Mouse (Mus musculus): ENCODE results near the gene Krt33b. TPM values are rescaled to one million over a fixed set of nuclear protein-coding genes. Genes with fewer than 3 reads are reported as not detected.
A peak's percentile ranks its signal among the peaks of the same experiment; 100 is the strongest.

Krt33b gene
- polyA plus RNA-seq, 1 experiment from 2014 or later: 0.18 TPM

GRCm38 (mm10) chr11:100021438-100021837 is 8.2 kb downstream of the Krt33b start:
- H3K4me3 ChIP-seq (replicated peaks): no peak overlapping the region
- H3K9ac ChIP-seq (replicated peaks): no peak overlapping the region
- H3K27ac ChIP-seq: no peak overlapping the region
- no peak for ATAC-seq (ENCODE audit: insufficient number of reproducible peaks, insufficient read depth, low FRiP score, low TSS enrichment, low read depth)
- H3K4me1 ChIP-seq (replicated peaks): no peaks in the 10 kb centered on the region
- no peaks in the 10 kb centered on the region for H3K27me3 ChIP-seq
- no peak overlapping the region for H3K4me2 ChIP-seq
- 88% methylated on average over 5 of the region's 5 CpGs for WGBS
- H3K9me3 ChIP-seq: no peaks in the 10 kb centered on the region
- no peaks in the 10 kb centered on the region for H3K36me3 ChIP-seq

GRCm38 (mm10) chr11:100019466-100019865 is 10.2 kb downstream of the Krt33b start:
- no peak overlapping the region for H3K4me2 ChIP-seq
- ATAC-seq (ENCODE audit: insufficient number of reproducible peaks, insufficient read depth, low FRiP score, low TSS enrichment, low read depth): no peak
- no peaks in the 10 kb centered on the region for H3K27me3 ChIP-seq
- no peak overlapping the region for H3K4me3 ChIP-seq (replicated peaks)
- 87% methylated on average over 1 of the region's 1 CpGs for WGBS
- no peak overlapping the region for H3K9ac ChIP-seq (replicated peaks)
- H3K36me3 ChIP-seq: no peaks in the 10 kb centered on the region
- no peak overlapping the region for H3K27ac ChIP-seq
- no peaks in the 10 kb centered on the region for H3K4me1 ChIP-seq (replicated peaks)
- H3K9me3 ChIP-seq: no peaks in the 10 kb centered on the region

- no peak within 1 kb of the TSS for H3K27ac ChIP-seq
- no peak within 1 kb of the TSS for H3K4me2 ChIP-seq
- no peaks in the 10 kb centered on the region for H3K36me3 ChIP-seq
- no peak for ATAC-seq (ENCODE audit: insufficient number of reproducible peaks, insufficient read depth, low FRiP score, low TSS enrichment, low read depth)
- no peaks in the 10 kb centered on the region for H3K9me3 ChIP-seq
- H3K4me3 ChIP-seq (replicated peaks): no peak within 1 kb of the TSS
- H3K4me1 ChIP-seq (replicated peaks): no peaks in the 10 kb centered on the region
- WGBS: 51% methylated on average over 4 of the region's 4 CpGs
- H3K9ac ChIP-seq (replicated peaks): no peak within 1 kb of the TSS
- no peaks in the 10 kb centered on the region for H3K27me3 ChIP-seq
These were observed 13.6 kb downstream of the Krt33b start, which contains the start of gene Krt33a for GRCm38 (mm10) chr11:100016112-100016511. Krt33a (minus strand) TSS chr11:100016212.

- Histone ChIP-seq H3K9me3 (no peaks in the 10 kb centered on the region), H3K27ac (no peak overlapping the region), H3K36me3 (no peaks in the 10 kb centered on the region), H3K4me1 (replicated peaks) (no peaks in the 10 kb centered on the region), H3K4me2 (no peak overlapping the region), H3K4me3 (replicated peaks) (no peak overlapping the region), H3K9ac (replicated peaks) (no peak overlapping the region), H3K27me3 (no peaks in the 10 kb centered on the region)
- 71% methylated on average over 4 of the region's 4 CpGs for WGBS
- no peak for ATAC-seq (ENCODE audit: insufficient number of reproducible peaks, insufficient read depth, low FRiP score, low TSS enrichment, low read depth)
These were observed 15.9 kb downstream of the Krt33b start for GRCm38 (mm10) chr11:100013691-100014171.

GRCm38 (mm10) chr11:100010682-100011081 is 19.0 kb downstream of the Krt33b start:
- WGBS: 82% methylated on average over 5 of the region's 5 CpGs
- no peaks in the 10 kb centered on the region for H3K36me3 ChIP-seq
- H3K4me3 ChIP-seq (replicated peaks): no peak overlapping the region

GRCm38 (mm10) chr11:100008336-100008735 is 21.3 kb downstream of the Krt33b start:
- no peaks in the 10 kb centered on the region for H3K9me3 ChIP-seq
- no peaks in the 10 kb centered on the region for H3K4me1 ChIP-seq (replicated peaks)
- H3K4me2 ChIP-seq: no peak overlapping the region
- H3K4me3 ChIP-seq (replicated peaks): no peak overlapping the region
- no peaks in the 10 kb centered on the region for H3K27me3 ChIP-seq
- no peak for ATAC-seq (ENCODE audit: insufficient number of reproducible peaks, insufficient read depth, low FRiP score, low TSS enrichment, low read depth)
- no peak overlapping the region for H3K27ac ChIP-seq
- 82% methylated on average over 5 of the region's 5 CpGs for WGBS
- H3K9ac ChIP-seq (replicated peaks): no peak overlapping the region
- no peaks in the 10 kb centered on the region for H3K36me3 ChIP-seq

More at GRCm38 (mm10) chr11:100010682-100011081, 19.0 kb downstream of the Krt33b start:
- Histone ChIP-seq H3K4me1 (replicated peaks) (no peaks in the 10 kb centered on the region), H3K9ac (replicated peaks) (no peak overlapping the region), H3K27ac (no peak overlapping the region), H3K9me3 (no peaks in the 10 kb centered on the region), H3K4me2 (no peak overlapping the region), H3K27me3 (no peaks in the 10 kb centered on the region)
- ATAC-seq (ENCODE audit: insufficient number of reproducible peaks, insufficient read depth, low FRiP score, low TSS enrichment, low read depth): no peak

GRCm38 (mm10) chr11:100006624-100007023 is 23.0 kb downstream of the Krt33b start:
- Histone ChIP-seq H3K36me3 (no peaks in the 10 kb centered on the region), H3K27ac (no peak overlapping the region), H3K9ac (replicated peaks) (no peak overlapping the region), H3K4me1 (replicated peaks) (no peaks in the 10 kb centered on the region), H3K4me3 (replicated peaks) (no peak overlapping the region), H3K9me3 (peaks cover 4% of the 10 kb centered on the region; the same call in 1 of the 2 replicates), H3K4me2 (no peak overlapping the region), H3K27me3 (no peaks in the 10 kb centered on the region)
- ATAC-seq (ENCODE audit: insufficient number of reproducible peaks, insufficient read depth, low FRiP score, low TSS enrichment, low read depth): no peak
- WGBS: 59% methylated on average over 3 of the region's 3 CpGs

GRCm38 (mm10) chr11:100005905-100006304 is 23.8 kb downstream of the Krt33b start:
- WGBS: 85% methylated on average over 8 of the region's 8 CpGs
- H3K4me1 ChIP-seq (replicated peaks): no peaks in the 10 kb centered on the region
- H3K4me3 ChIP-seq (replicated peaks): no peak overlapping the region
- no peak overlapping the region for H3K9ac ChIP-seq (replicated peaks)
- H3K27ac ChIP-seq: no peak overlapping the region
- H3K27me3 ChIP-seq: no peaks in the 10 kb centered on the region
- peaks cover 7% of the 10 kb centered on the region; the same call in 1 of the 2 replicates for H3K9me3 ChIP-seq
- H3K4me2 ChIP-seq: no peak overlapping the region
- no peak for ATAC-seq (ENCODE audit: insufficient number of reproducible peaks, insufficient read depth, low FRiP score, low TSS enrichment, low read depth)
- no peaks in the 10 kb centered on the region for H3K36me3 ChIP-seq

GRCm38 (mm10) chr11:100004846-100005245 is 24.8 kb downstream of the Krt33b start:
- Histone ChIP-seq H3K9ac (replicated peaks) (no peak overlapping the region), H3K4me3 (replicated peaks) (no peak overlapping the region), H3K27ac (no peak overlapping the region), H3K4me1 (replicated peaks) (no peaks in the 10 kb centered on the region), H3K36me3 (no peaks in the 10 kb centered on the region), H3K27me3 (no peaks in the 10 kb centered on the region), H3K9me3 (peaks cover 7% of the 10 kb centered on the region; the same call in 1 of the 2 replicates), H3K4me2 (no peak overlapping the region)
- no peak for ATAC-seq (ENCODE audit: insufficient number of reproducible peaks, insufficient read depth, low FRiP score, low TSS enrichment, low read depth)
- 23% methylated on average over 6 of the region's 6 CpGs for WGBS

GRCm38 (mm10) chr11:99999091-99999490 is 30.6 kb downstream of the Krt33b start:
- peaks cover 3% of the 10 kb centered on the region for H3K4me1 ChIP-seq (replicated peaks)
- H3K9me3 ChIP-seq: peaks cover 7% of the 10 kb centered on the region; the same call in 1 of the 2 replicates
- WGBS: 93% methylated on average over 7 of the region's 7 CpGs
- peaks cover 13% of the 10 kb centered on the region for H3K27me3 ChIP-seq
- no peak for ATAC-seq (ENCODE audit: insufficient number of reproducible peaks, insufficient read depth, low FRiP score, low TSS enrichment, low read depth)
- H3K9ac ChIP-seq (replicated peaks): no peak overlapping the region
- no peak overlapping the region for H3K27ac ChIP-seq
- H3K4me3 ChIP-seq (replicated peaks): no peak overlapping the region
- no peaks in the 10 kb centered on the region for H3K36me3 ChIP-seq
- H3K4me2 ChIP-seq: no peak overlapping the region

- Histone ChIP-seq H3K4me3 (replicated peaks) (no peak overlapping the region), H3K36me3 (no peaks in the 10 kb centered on the region), H3K27ac (no peak overlapping the region), H3K4me2 (no peak overlapping the region), H3K27me3 (peaks cover 32% of the 10 kb centered on the region), H3K9me3 (no peaks in the 10 kb centered on the region), H3K4me1 (replicated peaks) (peaks cover 12% of the 10 kb centered on the region), H3K9ac (replicated peaks) (no peak overlapping the region)
- ATAC-seq (ENCODE audit: insufficient number of reproducible peaks, insufficient read depth, low FRiP score, low TSS enrichment, low read depth): no peak
- 47% methylated on average over 4 of the region's 4 CpGs for WGBS
These were observed 35.3 kb downstream of the Krt33b start for GRCm38 (mm10) chr11:99994384-99994661.

- peak within 1 kb of the TSS; percentile 29 for H3K4me3 ChIP-seq (replicated peaks)
These were observed 35.9 kb downstream of the Krt33b start, which contains the start of gene Krtap17-1 for GRCm38 (mm10) chr11:99993620-99994383. Krtap17-1 (minus strand) TSS chr11:99993994.

More at GRCm38 (mm10) chr11:99993620-99994383, 35.9 kb downstream of the Krt33b start, which contains the start of gene Krtap17-1:
- no peak within 1 kb of the TSS for H3K27ac ChIP-seq
- peak within 1 kb of the TSS; percentile 42; the same call in 1 of the 2 replicates for H3K9ac ChIP-seq (replicated peaks)
- WGBS: 17% methylated on average over 26 of the region's 26 CpGs
- H3K27me3 ChIP-seq: peaks cover 32% of the 10 kb centered on the region
- H3K4me1 ChIP-seq (replicated peaks): peaks cover 12% of the 10 kb centered on the region
- no peaks in the 10 kb centered on the region for H3K9me3 ChIP-seq
- H3K36me3 ChIP-seq: no peaks in the 10 kb centered on the region
- peak within 1 kb of the TSS; percentile 51 for H3K4me2 ChIP-seq
- no peak for ATAC-seq (ENCODE audit: insufficient number of reproducible peaks, insufficient read depth, low FRiP score, low TSS enrichment, low read depth)
